In the genomic region with DNA sequence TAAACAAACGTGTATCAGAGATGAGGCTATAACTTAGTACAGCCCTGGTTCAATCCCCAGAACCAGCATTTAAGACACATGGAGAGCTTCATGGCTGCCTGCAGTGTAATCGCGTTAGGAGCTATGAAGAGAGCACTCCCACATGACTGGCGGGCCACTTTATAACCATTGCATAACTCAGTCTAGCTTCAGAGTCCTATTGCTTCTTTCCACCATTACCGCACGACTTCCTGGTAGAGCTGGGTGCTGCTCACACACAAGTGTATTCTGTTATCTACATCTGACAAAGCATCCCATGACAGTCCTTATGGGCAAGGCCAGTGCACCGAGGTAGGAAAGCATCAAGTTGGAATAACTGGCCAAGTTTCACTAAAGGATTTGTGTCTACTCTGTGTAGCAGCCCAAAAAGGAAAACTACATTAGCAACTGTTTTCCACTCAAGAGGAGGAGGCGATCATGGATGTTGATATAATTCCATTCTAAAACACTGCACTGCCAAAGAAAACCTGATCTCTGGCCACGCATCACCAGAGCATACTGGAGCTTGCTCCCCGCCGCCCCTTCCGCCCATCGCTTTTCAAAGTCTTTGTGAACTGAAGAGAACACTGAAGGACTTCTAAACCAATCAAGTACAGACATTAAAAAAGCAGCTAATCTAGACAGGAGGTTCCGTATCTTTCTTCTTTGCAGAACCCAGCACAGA, we compare ENCODE assay signal across 12 mouse cellular contexts. TPM values are rescaled to one million over a fixed set of nuclear protein-coding genes. Genes with fewer than 3 reads are reported as not detected.
A peak's percentile ranks its signal among the peaks of the same experiment; 100 is the strongest.
DNase-seq lines count a peak whose midpoint lies in the region; ATAC-seq and TF ChIP-seq lines count a peak whose summit lies in the region.
"Had no signal": no experiment of that assay in that cellular context is flagged by ENCODE, and none has a peak within 500 bp of the region (broad histone marks: within the 10 kb centered on the region; RNA-seq: fewer than 3 reads in every experiment).

No protein-coding gene starts in this region.

- TF ChIP-seq CTCF in CH12.LX (conservative IDR thresholded peaks at IDR 0.05 in 1 of 2, IDR thresholded peaks at IDR 0.05 in 1 of 2; ENCODE audit: low read depth in 2 of 2, low read length in 2 of 2) = no peak

- 79% methylated on average over 14 of the region's 14 CpGs for WGBS in kidney, embryonic 15.5 days
- WGBS in kidney, embryonic 16.5 days = 68% methylated on average over 14 of the region's 14 CpGs
- WGBS in large intestine, adult 2 months = 60% methylated on average over 14 of the region's 14 CpGs

- 0 out of 2 replicates have a peak overlapping the region, but pooled peaks have one; percentile 48 for H3K27ac ChIP-seq in kidney, embryonic 15.5 days
- H3K27ac ChIP-seq in kidney, embryonic 16.5 days (ENCODE audit: low read length) = no peak overlapping the region
- peak overlapping the region; percentile 66 for H3K27ac ChIP-seq in CH12.LX (ENCODE audit: insufficient read depth, low read depth)
- 0 out of 2 replicates have a peak overlapping the region, but pooled peaks have one; percentile 14 for H3K27ac ChIP-seq in brown adipose tissue, adult 24 weeks (replicated peaks; ENCODE audit: low read depth, low read length)
- H3K27ac ChIP-seq: embryonic facial prominence, embryonic 12.5 days; hindbrain, embryonic 13.5 days; limb, embryonic 13.5 days had no signal

- no peak overlapping the region for H3K9ac ChIP-seq in kidney, embryonic 15.5 days
- no peak overlapping the region for H3K9ac ChIP-seq in kidney, embryonic 16.5 days (replicated peaks; ENCODE audit: low read length)
- peak overlapping the region; percentile 63; the same call in 1 of the 2 replicates for H3K9ac ChIP-seq in CH12.LX (ENCODE audit: insufficient read depth, low read depth)
- H3K9ac ChIP-seq: embryonic facial prominence, embryonic 12.5 days; hindbrain, embryonic 13.5 days; limb, embryonic 13.5 days had no signal

- no peak for ATAC-seq in kidney, embryonic 15.5 days (replicated peaks; ENCODE audit: low FRiP score)
- ATAC-seq in kidney, embryonic 16.5 days (ENCODE audit: low FRiP score, low TSS enrichment) = no peak
- ATAC-seq: forebrain, embryonic 14.5 days had no signal

- TF ChIP-seq POLR2A in CH12.LX (IDR thresholded peaks at IDR 0.05; ENCODE audit: low read depth, low read length) = no peak

- H3K4me3 ChIP-seq in kidney, embryonic 15.5 days (replicated peaks) = no peak overlapping the region
- no peak overlapping the region for H3K4me3 ChIP-seq in kidney, embryonic 16.5 days (ENCODE audit: low read length)
- H3K4me3 ChIP-seq in CH12.LX (replicated peaks in 1 of 3; ENCODE audit: low read depth in 2 of 3, low read length in 2 of 3, poor library complexity in 1 of 3) = peak overlapping the region; percentile 15 to 84 (median 46)
- H3K4me3 ChIP-seq in brown adipose tissue, adult 24 weeks (ENCODE audit: insufficient read depth, low read depth, low read length) = no peak overlapping the region
- H3K4me3 ChIP-seq: embryonic facial prominence, embryonic 12.5 days; hindbrain, embryonic 13.5 days; limb, embryonic 13.5 days had no signal

- no peak overlapping the region for H3K4me2 ChIP-seq in kidney, embryonic 15.5 days
- no peak overlapping the region for H3K4me2 ChIP-seq in kidney, embryonic 16.5 days (replicated peaks; ENCODE audit: low read depth, low read length)
- peak overlapping the region; percentile 98 for H3K4me2 ChIP-seq in CH12.LX (ENCODE audit: insufficient read depth, low read depth, poor library complexity, severe bottlenecking)
- H3K4me2 ChIP-seq: embryonic facial prominence, embryonic 12.5 days; limb, embryonic 13.5 days had no signal

- H3K4me1 ChIP-seq in kidney, embryonic 15.5 days = peaks cover 47% of the 10 kb centered on the region
- peaks cover 51% of the 10 kb centered on the region for H3K4me1 ChIP-seq in kidney, embryonic 16.5 days (ENCODE audit: insufficient read depth, low read length)
- peaks cover 6 to 49% of the 10 kb centered on the region in 2 experiments for H3K4me1 ChIP-seq in CH12.LX (ENCODE audit: control insufficient read depth in 1 of 2, insufficient read depth in 2 of 2)
- peaks cover 32% of the 10 kb centered on the region for H3K4me1 ChIP-seq in brown adipose tissue, adult 24 weeks (ENCODE audit: control insufficient read depth, insufficient read depth, insufficient read length, low read length)

- in situ Hi-C loops in CH12.LX (cut with MboI; ENCODE audit: low pct_ligation_motif_present, low pct_unique_long_range_greater_than_20kb, low sequenced_read_pairs) = loop anchor here (10.0 kb wide), 1 partner anchor 303 kb away; no protein-coding TSS in a partner anchor

- H3K27me3 ChIP-seq in kidney, embryonic 15.5 days = no peaks in the 10 kb centered on the region
- no peaks in the 10 kb centered on the region for H3K27me3 ChIP-seq in kidney, embryonic 16.5 days (ENCODE audit: insufficient read depth, low read length)
- H3K27me3 ChIP-seq in CH12.LX (replicated peaks) = no peaks in the 10 kb centered on the region
- H3K27me3 ChIP-seq: embryonic facial prominence, embryonic 12.5 days; hindbrain, embryonic 13.5 days; limb, embryonic 13.5 days had no signal

- dilution Hi-C loops in CH12.LX (cut with MboI; ENCODE audit: extremely low pct_ligation_motif_present, extremely low pct_unique_long_range_greater_than_20kb, low sequenced_read_pairs) = no loop called here

- no peak for DNase-seq in CH12.LX (ENCODE audit: extremely low read depth)
- peak; percentile 53 for DNase-seq in large intestine, adult 2 months (ENCODE audit: low read depth, low spot score)
- no peak for DNase-seq in right cerebral cortex, postnatal 36 days (ENCODE audit: low spot score in 2 of 2)
- DNase-seq in layer of hippocampus, adult 11-12 months (ENCODE audit: low spot score) = no peak
- DNase-seq: cerebellum, adult 9-11 months had no signal

- H3K9me3 ChIP-seq in kidney, embryonic 15.5 days (replicated peaks) = no peaks in the 10 kb centered on the region
- H3K9me3 ChIP-seq in kidney, embryonic 16.5 days (ENCODE audit: low read length) = no peaks in the 10 kb centered on the region
- no peaks in the 10 kb centered on the region for H3K9me3 ChIP-seq in CH12.LX (replicated peaks; ENCODE audit: low read length)
- H3K9me3 ChIP-seq: embryonic facial prominence, embryonic 12.5 days; hindbrain, embryonic 13.5 days; limb, embryonic 13.5 days had no signal

- peaks cover 75% of the 10 kb centered on the region for H3K79me2 ChIP-seq in CH12.LX (replicated peaks; ENCODE audit: control insufficient read depth, extremely low read depth, insufficient read depth, poor library complexity, severe bottlenecking)

- no peaks in the 10 kb centered on the region for H3K36me3 ChIP-seq in kidney, embryonic 15.5 days
- no peaks in the 10 kb centered on the region for H3K36me3 ChIP-seq in kidney, embryonic 16.5 days (ENCODE audit: insufficient read depth, low read length)
- H3K36me3 ChIP-seq in CH12.LX (replicated peaks in 1 of 2; ENCODE audit: control insufficient read depth in 1 of 2, insufficient read depth in 1 of 2, low read length in 1 of 2) = peaks cover 7 to 53% of the 10 kb centered on the region in 2 experiments
- H3K36me3 ChIP-seq: embryonic facial prominence, embryonic 12.5 days; hindbrain, embryonic 13.5 days; limb, embryonic 13.5 days had no signal

- TF ChIP-seq RAD21 in CH12.LX (IDR thresholded peaks at IDR 0.05; ENCODE audit: low read depth, low read length) = no peak

- no peak for TF ChIP-seq EP300 in CH12.LX (IDR thresholded peaks at IDR 0.05; ENCODE audit: low read length)

TF ChIP-seq in CH12.LX, 34 proteins besides CTCF, POLR2A, EP300 and RAD21:
- TF ChIP-seq KAT2A (IDR thresholded peaks at IDR 0.05; ENCODE audit: insufficient replicate concordance, low read length) (no peak), MXI1 (IDR thresholded peaks at IDR 0.05; ENCODE audit: low read depth, low read length) (peak; percentile 34; the same call in 1 of the 2 replicates), ZMIZ1 (IDR thresholded peaks at IDR 0.05; ENCODE audit: low read depth, low read length) (peak; percentile 32; the same call in 1 of the 2 replicates), USF1 (IDR thresholded peaks at IDR 0.05; ENCODE audit: low read depth, low read length) (no peak), PAX5 (IDR thresholded peaks at IDR 0.05; ENCODE audit: low read length) (no peak), MAFK (IDR thresholded peaks at IDR 0.05; ENCODE audit: insufficient replicate concordance, low read length) (no peak), SIN3A (IDR thresholded peaks at IDR 0.05; ENCODE audit: low read length) (peak; percentile 56; the same call in 1 of the 2 replicates), ZKSCAN1 (IDR thresholded peaks at IDR 0.05; ENCODE audit: borderline replicate concordance, low read depth, low read length) (no peak)

RNA-seq across cellular contexts. Expression of gene Rab21, which starts 4.0 kb away (rescaled TPM):
- polyA plus RNA-seq in kidney, embryonic 15.5 days (2015; fragmentation: Nextera tagmentation; extraction: Ambion mirVana) = 5.3 and 5.4 TPM in 2 replicates
- polyA plus RNA-seq in kidney, embryonic 16.5 days (2015; fragmentation: Nextera tagmentation; extraction: Ambion mirVana) = 4.7 and 4.9 TPM in 2 replicates
- total RNA-seq in CH12.LX (2012; rRNA removed) = 45.0 and 55.6 TPM in 2 replicates
- 57.4 and 57.9 TPM in 2 replicates for total RNA-seq in CH12.LX (2014; rRNA removed)
- 52.8 and 58.4 TPM in 2 replicates for polyA plus RNA-seq in CH12.LX (2012; ENCODE audit: insufficient read length, low read depth)
- polyA plus RNA-seq in brown adipose tissue, adult 24 weeks (2012; ENCODE audit: insufficient read depth, insufficient read length, missing spikeins) = 50.2 and 54.3 TPM in 2 replicates
- polyA plus RNA-seq in large intestine, adult 2 months (2012; rRNA removed) = 12.0 and 15.7 TPM in 2 replicates

RNA-seq across cellular contexts. Expression of gene Tmem19, which starts 50.9 kb away (rescaled TPM):
- 32.1 and 34.2 TPM in 2 replicates for polyA plus RNA-seq in kidney, embryonic 15.5 days (2015; fragmentation: Nextera tagmentation; extraction: Ambion mirVana)
- 43.3 and 44.3 TPM in 2 replicates for polyA plus RNA-seq in kidney, embryonic 16.5 days (2015; fragmentation: Nextera tagmentation; extraction: Ambion mirVana)
- 20.9 and 25.7 TPM in 2 replicates for total RNA-seq in CH12.LX (2012; rRNA removed)
- 26.0 and 34.3 TPM in 2 replicates for total RNA-seq in CH12.LX (2014; rRNA removed)
- polyA plus RNA-seq in CH12.LX (2012; ENCODE audit: insufficient read length, low read depth) = 22.9 and 29.3 TPM in 2 replicates
- 10.9 and 16.0 TPM in 2 replicates for polyA plus RNA-seq in brown adipose tissue, adult 24 weeks (2012; ENCODE audit: insufficient read depth, insufficient read length, missing spikeins)
- polyA plus RNA-seq in large intestine, adult 2 months (2012; rRNA removed) = 28.4 and 30.1 TPM in 2 replicates

Comparison
In these comparisons a context has a peak if more than half of its experiments do, and no peak if none do; other contexts are left out.
1. H3K4me3 ChIP-seq: peak in CH12.LX (3 of 3); none in kidney, embryonic 15.5 days (single experiment), kidney, embryonic 16.5 days (single experiment) and brown adipose tissue, adult 24 weeks (single experiment).